Mouse (Mus musculus) hindbrain, embryonic 13.5 days (tissue): Measurements from ENCODE around the gene Borcs6. TPM values are rescaled to one million over a fixed set of nuclear protein-coding genes. Genes with fewer than 3 reads are reported as not detected.
A peak's percentile ranks its signal among the peaks of the same experiment; 100 is the strongest.

Source experiments
- ATAC-seq: fragments of 200-750 bp; cut with Nextera tagmentation; 2 replicates; pipeline ENCODE4 v1.8.0; 2017; ENCODE audit warnings: moderate TSS enrichment; ENCODE audit not compliant: low FRiP score
- H3K27ac ChIP-seq: fragments of 300-500 bp; sonication (generic); 2 replicates; pipeline ENCODE4 v1.5.1; 2015; ENCODE audit warnings: inconsistent platforms, mild to moderate bottlenecking, moderate library complexity
- H3K27me3 ChIP-seq: fragments of 300-500 bp; sonication (generic); 2 replicates; pipeline ENCODE4 v1.6.1; 2015; ENCODE audit warnings: mild to moderate bottlenecking, inconsistent platforms
- H3K36me3 ChIP-seq: fragments of 300-500 bp; sonication (generic); 2 replicates; pipeline ENCODE4 v1.6.1; 2015; ENCODE audit warnings: mild to moderate bottlenecking, inconsistent platforms
- H3K4me1 ChIP-seq: fragments of 300-500 bp; sonication (generic); replicated peaks from 2 replicates; pipeline ENCODE4 v1.6.1; 2015; ENCODE audit warnings: inconsistent platforms
- H3K4me2 ChIP-seq: fragments of 300-500 bp; sonication (generic); 2 replicates; pipeline ENCODE4 v1.6.1; 2015; ENCODE audit warnings: inconsistent platforms, mild to moderate bottlenecking, moderate library complexity
- H3K4me3 ChIP-seq: fragments of 300-500 bp; sonication (generic); 2 replicates; pipeline ENCODE4 v1.5.1; 2015; ENCODE audit warnings: mild to moderate bottlenecking, inconsistent platforms
- H3K9ac ChIP-seq: fragments of 300-500 bp; sonication (generic); 2 replicates; pipeline ENCODE4 v1.6.1; 2015; ENCODE audit warnings: mild to moderate bottlenecking, inconsistent platforms
- H3K9me3 ChIP-seq: fragments of 300-500 bp; sonication (generic); 2 replicates; pipeline ENCODE4 v1.6.1; 2016; ENCODE audit warnings: inconsistent platforms
- WGBS: fragments of 180-500 bp; shearing (Covaris S2); methylation state at CpG from one replicate; pipeline ENCODE4 v1.1.7; 2015; 5-methylcytosine and 5-hydroxymethylcytosine counted together
- polyA plus RNA-seq: library from polyadenylated mRNA; unstranded; fragments of >200 nt; fragmentation: Nextera tagmentation; extraction: Ambion mirVana; gene quantifications from 2 replicates; pipeline ENCODE4 v1.2.1, GENCODE M21; 2015

The Borcs6 gene
- polyA plus RNA-seq, 1 experiment from 2014 or later: 15.2 TPM

DNA sequence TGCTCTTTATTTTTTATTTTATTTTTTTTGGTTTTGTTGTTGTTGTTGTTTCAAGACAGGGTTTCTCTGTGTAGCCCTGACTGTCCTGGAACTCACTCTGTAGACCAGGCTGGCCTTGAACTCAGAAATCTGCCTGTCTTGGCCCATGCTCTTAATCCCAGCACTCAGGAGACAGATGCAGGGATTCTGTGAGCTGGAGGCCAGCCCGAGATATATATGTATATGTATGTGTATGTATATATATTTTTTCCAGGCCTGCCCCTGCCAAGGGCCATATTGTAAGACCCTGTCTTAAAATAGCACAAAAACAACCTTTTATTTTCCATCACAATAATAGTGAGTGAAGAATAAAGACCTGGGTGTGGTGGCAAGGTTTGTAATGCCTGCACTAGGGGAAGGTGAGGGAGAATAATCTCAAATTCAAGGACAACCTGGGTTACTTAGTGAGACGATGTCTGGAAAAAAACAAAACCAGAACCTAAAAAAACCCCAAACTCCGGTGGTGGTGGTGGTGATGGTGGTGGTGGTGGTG lies 5.9 kb downstream of the Borcs6 start:
- Histone ChIP-seq H3K4me1 (peaks cover 42% of the 10 kb centered on the region), H3K9ac (peak overlapping the region; percentile 71; the same call in 1 of the 2 replicates), H3K9me3 (no peaks in the 10 kb centered on the region), H3K4me2 (peak overlapping the region; percentile 81), H3K36me3 (no peaks in the 10 kb centered on the region), H3K27me3 (no peaks in the 10 kb centered on the region), H3K27ac (no peak overlapping the region), H3K4me3 (peak overlapping the region; percentile 44)
- WGBS: 61% methylated on average over 3 of the region's 3 CpGs
- ATAC-seq: no peak

DNA sequence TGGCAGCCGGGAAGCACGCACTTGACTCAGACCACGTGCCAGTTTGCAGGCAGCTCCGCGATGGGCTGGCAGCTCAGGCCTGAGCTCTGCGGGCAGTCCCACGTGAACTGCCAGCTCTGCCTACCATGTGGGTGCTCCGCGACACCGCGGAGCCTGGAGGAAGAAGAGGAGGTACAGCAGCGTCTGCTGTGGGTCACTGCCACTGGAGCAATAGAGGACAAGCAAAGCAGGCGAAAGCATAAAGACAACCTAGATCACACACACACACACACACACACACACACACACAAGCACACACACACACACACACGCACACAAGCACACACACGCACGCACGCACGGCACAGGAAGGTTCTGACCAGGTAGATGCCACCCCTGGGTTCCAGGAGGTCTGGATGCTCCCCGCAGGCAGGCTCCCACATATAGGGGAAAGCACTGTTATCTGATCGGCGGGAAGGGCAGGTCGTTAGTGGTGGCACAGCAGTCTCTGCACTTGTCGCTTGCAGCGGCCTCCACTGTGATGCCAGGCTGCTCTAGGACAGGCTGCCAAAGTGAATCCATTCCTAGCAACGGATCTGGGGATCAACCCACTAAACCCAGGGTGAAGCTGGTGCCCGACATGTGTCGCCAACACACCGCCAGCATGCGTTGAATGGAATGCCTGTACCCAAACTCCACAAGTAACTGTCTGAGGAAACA lies 6.8 kb downstream of the Borcs6 start:
- Histone ChIP-seq H3K27ac (no peak overlapping the region), H3K4me3 (peak overlapping the region; percentile 44), H3K9me3 (no peaks in the 10 kb centered on the region), H3K9ac (peak overlapping the region; percentile 71), H3K4me1 (peaks cover 37% of the 10 kb centered on the region), H3K36me3 (no peaks in the 10 kb centered on the region), H3K4me2 (peak overlapping the region; percentile 81), H3K27me3 (no peaks in the 10 kb centered on the region)
- WGBS: under 1% methylated on average over 29 of the region's 29 CpGs
- no peak for ATAC-seq

DNA sequence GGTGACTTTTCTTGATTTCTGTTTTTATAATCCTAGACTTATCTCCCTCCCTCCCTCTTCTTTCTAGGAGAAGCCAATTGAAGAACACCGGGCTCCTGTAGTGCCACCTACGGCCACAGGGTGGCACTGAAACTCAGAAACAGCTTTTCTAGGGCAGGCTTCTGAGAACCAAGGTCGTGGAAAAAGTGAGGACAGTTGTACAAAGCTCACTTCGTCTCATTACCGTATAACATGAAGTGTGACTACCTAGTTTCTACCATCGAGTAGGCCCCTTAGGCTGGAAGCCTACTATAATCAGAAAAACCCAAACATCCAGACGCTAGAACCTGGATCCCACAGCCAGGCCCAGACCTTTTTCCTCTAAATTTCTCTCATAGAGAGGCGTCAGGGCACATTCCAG lies 7.4 kb downstream of the Borcs6 start:
- H3K9me3 ChIP-seq: no peaks in the 10 kb centered on the region
- no peak overlapping the region for H3K9ac ChIP-seq
- WGBS: 10% methylated on average over 8 of the region's 8 CpGs
- H3K27ac ChIP-seq: no peak overlapping the region
- no peaks in the 10 kb centered on the region for H3K27me3 ChIP-seq
- no peaks in the 10 kb centered on the region for H3K36me3 ChIP-seq
- peak overlapping the region; percentile 44 for H3K4me3 ChIP-seq
- no peak for ATAC-seq
- H3K4me1 ChIP-seq: peaks cover 39% of the 10 kb centered on the region
- H3K4me2 ChIP-seq: peak overlapping the region; percentile 81

DNA sequence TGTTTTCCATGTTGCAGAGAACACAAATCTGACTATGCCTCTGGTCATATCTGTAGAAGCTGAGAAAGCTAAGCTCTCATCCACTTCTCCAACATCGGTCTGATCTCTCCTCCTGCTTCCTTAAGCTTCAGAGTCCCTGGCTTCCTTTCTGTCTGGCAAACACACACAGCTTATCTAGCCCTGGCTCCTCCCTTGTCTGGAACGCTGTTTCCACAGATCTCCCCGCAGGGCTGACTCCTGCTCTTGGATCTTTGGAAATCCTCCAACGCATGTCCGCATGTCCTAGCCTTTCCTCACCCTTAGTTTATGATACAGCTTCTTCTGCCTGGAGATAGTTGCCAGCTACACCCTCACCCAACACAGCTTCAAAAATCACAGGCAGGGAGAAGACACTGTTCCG lies 8.1 kb downstream of the Borcs6 start:
- Histone ChIP-seq H3K27me3 (no peaks in the 10 kb centered on the region), H3K4me3 (no peak overlapping the region), H3K9ac (no peak overlapping the region), H3K36me3 (no peaks in the 10 kb centered on the region), H3K4me2 (no peak overlapping the region), H3K27ac (no peak overlapping the region), H3K9me3 (no peaks in the 10 kb centered on the region), H3K4me1 (peaks cover 45% of the 10 kb centered on the region)
- ATAC-seq: no peak
- WGBS: 66% methylated on average over 6 of the region's 6 CpGs

DNA sequence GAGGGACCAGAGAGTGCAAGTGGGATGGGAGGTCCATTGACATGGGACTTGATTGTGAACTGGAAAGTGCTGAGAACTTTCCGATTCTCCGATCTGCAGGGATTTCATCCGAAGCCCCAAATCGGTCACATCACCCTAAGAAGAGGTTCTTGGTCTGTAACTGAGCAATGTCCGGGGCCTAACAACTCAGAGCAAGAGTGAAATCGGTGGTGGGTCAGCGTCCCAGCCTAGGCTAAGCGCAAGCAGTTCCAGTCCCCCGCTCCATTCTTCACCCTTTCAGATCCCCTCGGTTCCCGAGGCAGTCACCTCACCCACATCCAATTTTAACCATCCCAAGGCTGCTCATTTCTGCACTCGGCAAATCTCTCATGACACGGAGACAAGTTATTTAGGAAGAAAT lies 10.6 kb downstream of the Borcs6 start:
- peaks cover 45% of the 10 kb centered on the region for H3K4me1 ChIP-seq
- WGBS: under 1% methylated on average over 13 of the region's 13 CpGs

DNA sequence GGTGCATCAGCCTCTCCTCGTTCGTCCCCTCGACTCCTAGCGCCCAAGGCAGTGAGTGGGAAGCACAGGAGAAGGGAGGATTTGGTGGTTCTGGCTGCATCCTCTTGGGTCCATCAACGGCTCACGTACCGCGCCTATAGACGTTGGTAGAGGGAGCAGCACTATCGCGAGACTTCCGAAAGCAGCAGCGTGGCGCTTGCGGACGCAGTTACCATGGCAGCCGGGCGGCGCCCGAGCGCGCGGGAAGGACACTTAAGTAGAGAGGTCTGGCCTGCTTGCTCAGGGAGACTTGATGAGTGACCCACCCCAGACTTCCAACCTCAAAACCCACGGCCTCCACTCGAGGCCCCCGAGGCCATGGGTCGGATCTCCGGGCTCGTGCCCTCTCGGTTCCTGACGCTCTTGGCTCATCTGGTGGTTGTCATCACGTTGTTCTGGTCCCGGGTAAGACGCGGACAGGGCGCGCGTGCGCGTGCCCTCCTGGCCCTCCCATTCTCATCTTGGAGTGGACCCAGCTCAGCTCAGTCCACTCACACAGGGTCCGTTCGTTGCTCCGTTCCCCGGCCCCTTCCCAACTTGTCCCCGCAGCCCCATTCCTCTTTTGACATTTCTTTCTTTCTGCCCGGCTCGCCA lies 11.2 kb downstream of the Borcs6 start, which contains the start of gene Tmem107:
Gene Tmem107 (plus strand): TSS at position 217 of the 633 bp plus-strand sequence.
- H3K9me3 ChIP-seq: no peaks in the 10 kb centered on the region
- peaks cover 44% of the 10 kb centered on the region for H3K4me1 ChIP-seq
- WGBS: under 1% methylated on average over 47 of the region's 47 CpGs

More for the DNA sequence above, 10.6 kb downstream of the Borcs6 start:
- Histone ChIP-seq H3K9ac (peak overlapping the region; percentile 80), H3K4me3 (peak overlapping the region; percentile 60), H3K27me3 (no peaks in the 10 kb centered on the region), H3K36me3 (no peaks in the 10 kb centered on the region), H3K4me2 (peak overlapping the region; percentile 83), H3K27ac (peak overlapping the region; percentile 92), H3K9me3 (no peaks in the 10 kb centered on the region)
- no peak for ATAC-seq

DNA sequence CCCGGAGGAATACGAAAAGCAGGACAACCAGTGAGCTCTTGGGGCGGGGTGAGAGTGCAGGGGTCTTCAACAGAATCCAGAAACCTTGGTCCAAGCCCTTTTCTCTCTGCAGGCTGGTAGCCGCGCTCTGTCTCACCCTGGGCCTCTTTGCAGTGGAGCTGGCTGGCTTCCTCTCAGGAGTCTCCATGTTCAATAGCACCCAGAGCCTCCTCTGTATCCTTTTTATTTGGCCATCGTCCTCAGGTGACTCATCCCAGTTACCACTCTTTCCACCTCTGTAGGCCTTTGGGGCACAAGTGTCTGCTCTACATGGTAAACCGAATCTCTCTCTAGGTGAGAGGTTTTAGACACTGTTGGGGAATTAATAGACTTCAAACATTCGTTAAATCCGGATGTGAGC lies 11.7 kb downstream of the Borcs6 start:
- Histone ChIP-seq H3K4me2 (peak overlapping the region; percentile 83), H3K4me1 (peaks cover 39% of the 10 kb centered on the region), H3K27me3 (no peaks in the 10 kb centered on the region), H3K27ac (peak overlapping the region; percentile 92), H3K4me3 (peak overlapping the region; percentile 60), H3K9me3 (no peaks in the 10 kb centered on the region), H3K9ac (peak overlapping the region; percentile 80), H3K36me3 (no peaks in the 10 kb centered on the region)
- WGBS: 23% methylated on average over 9 of the region's 9 CpGs
- ATAC-seq: no peak

More for the DNA sequence above, 11.2 kb downstream of the Borcs6 start, which contains the start of gene Tmem107:
- Histone ChIP-seq H3K9ac (peak within 1 kb of the TSS; percentile 80), H3K4me3 (peak within 1 kb of the TSS; percentile 60), H3K27me3 (no peaks in the 10 kb centered on the region), H3K27ac (peak within 1 kb of the TSS; percentile 92), H3K4me2 (peak within 1 kb of the TSS; percentile 83), H3K36me3 (no peaks in the 10 kb centered on the region)
- ATAC-seq: peak; percentile 89

DNA sequence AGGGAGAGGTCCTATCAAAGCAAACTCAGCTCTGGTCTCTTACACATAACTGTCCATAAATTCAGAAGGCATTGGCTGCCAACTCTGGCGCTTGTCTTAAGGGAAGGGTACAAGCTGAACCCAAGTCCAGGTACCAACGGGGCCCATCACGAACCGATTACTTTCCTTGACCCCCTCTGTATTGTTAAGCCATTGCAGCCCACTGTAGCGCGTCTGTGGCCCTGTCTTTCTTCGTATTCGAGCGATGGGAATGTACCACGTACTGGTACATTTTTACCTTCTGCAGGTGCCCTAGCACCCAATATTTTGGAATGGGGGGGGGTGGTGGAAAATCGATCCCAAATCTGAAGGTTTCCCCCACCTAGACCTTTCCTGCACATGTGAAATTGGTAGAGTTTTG lies 12.7 kb downstream of the Borcs6 start:
- peak overlapping the region; percentile 33 for H3K4me3 ChIP-seq
- 85% methylated on average over 11 of the region's 11 CpGs for WGBS
- no peaks in the 10 kb centered on the region for H3K27me3 ChIP-seq
- H3K27ac ChIP-seq: peak overlapping the region; percentile 94
- H3K36me3 ChIP-seq: no peaks in the 10 kb centered on the region
- no peak for ATAC-seq
- H3K9ac ChIP-seq: peak overlapping the region; percentile 76
- peak overlapping the region; percentile 83 for H3K4me2 ChIP-seq
- peaks cover 34% of the 10 kb centered on the region for H3K4me1 ChIP-seq
- no peaks in the 10 kb centered on the region for H3K9me3 ChIP-seq

DNA sequence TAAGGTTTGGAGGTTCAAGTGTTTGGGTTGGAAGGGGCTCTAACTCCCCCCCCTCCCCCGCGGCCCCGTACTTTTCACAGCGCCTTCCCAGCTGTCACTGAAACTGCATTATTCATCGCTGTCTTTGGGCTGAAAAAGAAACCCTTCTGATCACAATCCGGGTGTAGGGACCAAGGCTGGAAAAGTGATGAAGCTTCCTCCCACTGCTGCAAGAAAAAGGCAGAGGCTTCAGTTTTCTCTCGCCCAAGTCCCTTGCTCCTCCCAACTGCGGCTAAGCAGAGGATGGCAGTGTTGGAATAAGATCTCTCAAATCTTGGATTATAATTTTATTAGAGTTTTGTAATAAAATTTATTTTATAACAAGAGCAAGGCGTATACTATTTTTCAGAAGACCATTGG lies 13.1 kb downstream of the Borcs6 start:
- 8% methylated on average over 9 of the region's 9 CpGs for WGBS
- H3K4me3 ChIP-seq: peak overlapping the region; percentile 33
- peaks cover 34% of the 10 kb centered on the region for H3K4me1 ChIP-seq
- H3K27ac ChIP-seq: peak overlapping the region; percentile 94
- no peaks in the 10 kb centered on the region for H3K27me3 ChIP-seq
- no peaks in the 10 kb centered on the region for H3K9me3 ChIP-seq
- no peaks in the 10 kb centered on the region for H3K36me3 ChIP-seq
- H3K9ac ChIP-seq: peak overlapping the region; percentile 76
- peak overlapping the region; percentile 83 for H3K4me2 ChIP-seq
- ATAC-seq: peak; percentile 6; the same call in 1 of the 2 replicates

DNA sequence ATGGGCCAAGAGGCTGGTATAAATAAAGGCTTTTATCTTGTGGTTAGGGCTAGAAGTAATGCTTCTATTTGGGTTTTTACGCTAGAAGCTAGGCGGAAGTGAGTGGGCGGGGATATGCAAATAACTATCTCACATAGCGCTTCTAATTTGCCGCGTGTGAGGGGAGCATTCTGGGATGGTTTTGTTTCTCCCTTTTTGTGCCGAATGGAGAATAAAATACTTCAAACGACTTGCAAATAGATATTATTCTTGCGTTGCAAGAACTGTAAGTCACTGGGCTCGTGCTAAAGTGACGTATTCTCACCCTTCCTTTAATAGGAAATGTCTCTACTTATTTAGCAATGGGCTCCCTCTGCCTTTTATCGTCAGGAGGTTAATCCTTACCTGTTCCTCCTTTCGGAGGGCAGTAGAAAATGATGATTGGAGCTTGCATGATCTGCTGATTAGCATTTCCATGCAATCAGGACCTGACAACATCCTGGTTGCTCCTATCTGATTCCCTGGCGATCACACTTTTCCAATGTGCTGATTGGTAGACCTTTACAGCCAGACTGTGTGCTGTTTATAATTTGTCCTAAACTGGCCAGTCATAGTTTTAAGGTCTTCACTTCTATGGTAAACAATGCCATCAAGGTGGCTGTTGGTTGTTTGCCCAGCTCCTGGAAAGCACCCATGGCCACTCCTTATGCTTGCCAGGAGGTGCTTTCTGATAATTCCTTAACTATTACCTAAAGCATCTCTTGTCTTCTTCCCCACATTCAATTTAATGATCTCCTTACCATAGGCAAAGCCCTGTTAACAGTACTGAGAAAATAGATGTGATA lies 13.8 kb downstream of the Borcs6 start:
- peaks cover 34% of the 10 kb centered on the region for H3K4me1 ChIP-seq
- peak overlapping the region; percentile 33 for H3K4me3 ChIP-seq
- no peaks in the 10 kb centered on the region for H3K9me3 ChIP-seq
- H3K36me3 ChIP-seq: no peaks in the 10 kb centered on the region
- WGBS: 0% methylated on average over 14 of the region's 14 CpGs
- peak overlapping the region; percentile 76 for H3K9ac ChIP-seq
- H3K27ac ChIP-seq: peak overlapping the region; percentile 94
- ATAC-seq: peak; percentile 84
- H3K27me3 ChIP-seq: no peaks in the 10 kb centered on the region
- peak overlapping the region; percentile 83 for H3K4me2 ChIP-seq

DNA sequence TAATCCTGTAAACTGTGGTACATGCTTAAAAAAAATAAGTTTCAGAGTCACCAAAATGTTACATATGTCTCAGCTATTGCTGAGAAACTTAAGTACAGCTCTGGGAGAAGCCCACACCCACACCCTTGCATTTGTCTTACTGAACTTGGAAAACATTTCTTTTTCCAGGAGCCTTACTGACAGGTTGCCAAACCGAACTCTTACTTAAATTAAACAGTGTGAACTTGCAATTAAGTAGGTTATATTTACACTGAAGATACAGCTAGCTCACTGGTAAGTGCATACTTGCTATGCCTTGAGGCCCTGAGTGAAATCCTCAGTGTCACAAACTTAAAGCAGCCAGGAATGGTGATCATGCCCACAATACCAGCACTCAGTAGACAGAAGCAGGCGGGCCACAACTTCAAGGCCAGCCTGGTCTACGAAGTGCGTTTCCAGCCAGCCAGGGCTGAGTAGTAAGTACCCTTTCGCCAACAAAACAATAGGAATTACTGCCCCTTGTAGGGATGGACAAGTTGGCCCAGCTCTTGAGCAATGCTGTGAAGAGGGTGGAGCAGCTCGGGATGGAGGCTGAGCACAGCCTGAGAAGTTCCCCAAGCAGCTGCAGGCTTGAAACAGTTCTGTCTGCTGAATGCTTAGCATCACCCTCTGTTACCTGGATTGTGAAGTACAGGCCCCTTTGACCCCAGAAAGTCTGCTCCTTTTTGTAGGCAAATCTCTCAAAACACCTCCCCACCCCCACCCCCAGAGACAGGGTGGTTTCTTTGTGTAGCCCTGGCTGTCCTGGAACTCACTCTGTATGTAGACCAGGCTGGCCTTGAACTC lies 14.6 kb downstream of the Borcs6 start:
- no peaks in the 10 kb centered on the region for H3K36me3 ChIP-seq
- WGBS: 46% methylated on average over 6 of the region's 6 CpGs
- H3K4me2 ChIP-seq: no peak overlapping the region
- H3K27me3 ChIP-seq: no peaks in the 10 kb centered on the region
- no peak overlapping the region for H3K9ac ChIP-seq
- no peak for ATAC-seq
- no peaks in the 10 kb centered on the region for H3K9me3 ChIP-seq
- H3K4me1 ChIP-seq: peaks cover 34% of the 10 kb centered on the region
- H3K4me3 ChIP-seq: no peak overlapping the region
- H3K27ac ChIP-seq: peak overlapping the region; percentile 94
